Mouse (Mus musculus) lung, adult 18-20 months (tissue): ENCODE measurements around the gene Olfr1042.
"Not testable (repeated sequence)": the region's sequence is repeated elsewhere in the genome, so short reads cannot be mapped to it uniquely, and the experiment has no call there.

Experiments
- DNase-seq, 2 experiments: peaks; one replicate each; pipeline ENCODE4 v3.0.0; 2022; ENCODE audit warnings: mixed read lengths in 2 of 2

Olfr1042 gene

GRCm38 (mm10) chr2:86161738-86162137 is at the start of gene Olfr1042:
Olfr1042 (minus strand) TSS chr2:86161838.
- DNase-seq: no peak

- no peak for DNase-seq
Measured at GRCm38 (mm10) chr2:86202909-86203308, 41.3 kb upstream of the Olfr1042 start, which contains the start of gene Olfr1045. Olfr1045 (minus strand) TSS chr2:86203009.

- no peak for DNase-seq
Measured at GRCm38 (mm10) chr2:86195863-86196262, 34.2 kb upstream of the Olfr1042 start.

- no peak for DNase-seq
Measured at GRCm38 (mm10) chr2:86185583-86185982, 23.9 kb upstream of the Olfr1042 start, which contains the start of gene Olfr52. Olfr52 (minus strand) TSS chr2:86185683.

- no peak for DNase-seq
Measured at GRCm38 (mm10) chr2:86179950-86180349, 18.3 kb upstream of the Olfr1042 start.

GRCm38 (mm10) chr2:86177720-86178119 is 16.1 kb upstream of the Olfr1042 start, which contains the start of gene Olfr1044:
Olfr1044 (minus strand) TSS chr2:86177820.
- no peak for DNase-seq

GRCm38 (mm10) chr2:86175422-86175821 is 13.8 kb upstream of the Olfr1042 start:
- not testable (repeated sequence) for DNase-seq

GRCm38 (mm10) chr2:86167422-86167821 is 5.8 kb upstream of the Olfr1042 start, which contains the start of gene Olfr1043:
Olfr1043 (minus strand) TSS chr2:86167522.
- DNase-seq: no peak

GRCm38 (mm10) chr2:86146632-86147031 is 15.0 kb downstream of the Olfr1042 start, which contains the start of gene Olfr1040:
Olfr1040 (minus strand) TSS chr2:86146732.
- no peak for DNase-seq

GRCm38 (mm10) chr2:86135828-86136227 is 25.8 kb downstream of the Olfr1042 start, which contains the start of gene Olfr1039:
Olfr1039 (minus strand) TSS chr2:86135928.
- DNase-seq: no peak
